Mouse (Mus musculus) C2C12 (cell line): ENCODE measurements at regions not wholly inside any gene's neighbourhood (a gene's known extent, or its start where the extent isn't known, plus 50 kb on each side); places are given as distances from the start of the nearest gene placed in this dataset.

Experiments used
- H3K27me3 ChIP-seq: one replicate; pipeline ENCODE4 v1.6.1; 2011; ENCODE audit not compliant: control insufficient read depth, insufficient read depth, insufficient read length
- H3K36me3 ChIP-seq: one replicate; pipeline ENCODE4 v1.6.1; 2011; ENCODE audit not compliant: control insufficient read depth, insufficient read depth
- H3K4me3 ChIP-seq: one replicate; pipeline ENCODE4 v1.5.1; 2011; ENCODE audit warnings: mild to moderate bottlenecking, control low read depth; ENCODE audit not compliant: poor library complexity, insufficient read depth, severe bottlenecking
- H3K79me2 ChIP-seq: one replicate; pipeline ENCODE4 v1.6.1; 2011; ENCODE audit not compliant: control insufficient read depth, insufficient read depth
- H3K79me3 ChIP-seq: one replicate; pipeline ENCODE4 v1.6.1; 2011; ENCODE audit warnings: low read depth, control low read depth
- H3ac ChIP-seq: one replicate; pipeline ENCODE3; 2011; ENCODE audit warnings: low read depth; ENCODE audit not compliant: control insufficient read depth, insufficient read length
- CEBPB ChIP-seq: IDR thresholded peaks from one replicate; pipeline ENCODE4 v1.6.1; 2011; ENCODE audit warnings: low read depth, mild to moderate bottlenecking, control low read depth, moderate library complexity
- CTCF ChIP-seq: IDR thresholded peaks from one replicate; pipeline ENCODE4 v1.5.1; 2011; ENCODE audit not compliant: control insufficient read depth, insufficient read depth, insufficient read length
- FOSL1 ChIP-seq: IDR thresholded peaks from one replicate; pipeline ENCODE4 v1.8.0; 2011; ENCODE audit warnings: mild to moderate bottlenecking, low read length; ENCODE audit not compliant: poor library complexity, insufficient read depth, severe bottlenecking
- MAX ChIP-seq: IDR thresholded peaks from one replicate; pipeline ENCODE4 v1.6.1; 2011; ENCODE audit warnings: mild to moderate bottlenecking, control low read depth
- MYOD1 ChIP-seq: IDR thresholded peaks from one replicate; pipeline ENCODE4 v1.6.1; 2011; ENCODE audit warnings: low read depth; ENCODE audit not compliant: control insufficient read depth, insufficient read length
- MYOG ChIP-seq: IDR thresholded peaks from one replicate; pipeline ENCODE4 v1.6.1; 2011; ENCODE audit not compliant: control insufficient read depth, insufficient read length; ENCODE audit errors: extremely low read depth
- USF1 ChIP-seq: IDR thresholded peaks from one replicate; pipeline ENCODE4 v1.6.1; 2011; ENCODE audit warnings: low read depth, mild to moderate bottlenecking, control low read depth, moderate library complexity

DNA sequence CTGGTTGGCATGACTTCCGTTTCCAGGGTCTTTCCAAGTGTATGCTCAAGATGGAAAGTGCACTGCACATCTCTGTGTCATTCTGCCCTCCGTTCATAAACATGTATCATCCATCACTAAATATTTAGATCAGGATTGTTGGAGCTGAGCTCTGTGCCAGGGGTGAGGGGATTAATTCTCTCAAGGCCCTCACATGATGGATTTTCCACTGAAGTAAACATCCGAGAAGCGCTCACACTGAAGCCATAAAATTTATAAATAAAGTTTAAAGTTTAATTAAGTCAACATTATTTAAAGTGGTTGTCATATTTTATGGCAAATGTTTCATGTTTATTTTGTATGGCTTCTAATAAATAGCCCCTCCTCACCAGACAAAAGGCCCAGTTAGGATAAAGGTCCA, 190.7 kb upstream of the Tcf21 start:
- no peaks in the 10 kb centered on the region for H3K79me2 ChIP-seq
- no peak overlapping the region for H3ac ChIP-seq
- no peak overlapping the region for H3K4me3 ChIP-seq
- H3K27me3 ChIP-seq: no peaks in the 10 kb centered on the region
- no peaks in the 10 kb centered on the region for H3K36me3 ChIP-seq
- no peaks in the 10 kb centered on the region for H3K79me3 ChIP-seq
- no peak for TF ChIP-seq MYOD1
- no peak for TF ChIP-seq CTCF
- TF ChIP-seq MYOG: no peak
- TF ChIP-seq CEBPB: no peak
- TF ChIP-seq USF1: no peak
- no peak for TF ChIP-seq MAX
- TF ChIP-seq FOSL1: no peak

DNA sequence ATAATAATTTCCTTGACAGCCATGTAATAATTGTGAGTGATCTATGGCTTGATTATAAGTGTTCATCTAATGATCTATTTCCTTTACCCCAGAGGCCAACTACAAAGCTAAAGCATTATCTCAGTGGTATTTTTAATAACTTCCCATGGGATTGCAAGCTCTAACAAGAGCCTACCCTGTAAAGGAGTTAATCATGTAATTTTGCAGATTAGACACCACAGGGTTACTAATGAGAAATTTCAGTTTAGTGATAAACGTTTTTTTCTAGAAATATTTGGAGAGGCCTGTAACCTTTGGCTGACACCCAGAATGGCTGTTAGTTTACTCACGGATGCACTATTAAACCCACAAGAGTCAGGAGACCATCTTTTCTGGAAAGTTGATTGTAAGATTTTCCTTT, 190.2 kb upstream of the Tcf21 start:
- TF ChIP-seq FOSL1 (no peak), MAX (no peak), CTCF (no peak), USF1 (no peak), MYOD1 (no peak), CEBPB (no peak), MYOG (no peak)
- H3K36me3 ChIP-seq: no peaks in the 10 kb centered on the region
- no peak overlapping the region for H3ac ChIP-seq
- no peak overlapping the region for H3K4me3 ChIP-seq
- H3K27me3 ChIP-seq: no peaks in the 10 kb centered on the region
- H3K79me3 ChIP-seq: no peaks in the 10 kb centered on the region
- H3K79me2 ChIP-seq: no peaks in the 10 kb centered on the region

DNA sequence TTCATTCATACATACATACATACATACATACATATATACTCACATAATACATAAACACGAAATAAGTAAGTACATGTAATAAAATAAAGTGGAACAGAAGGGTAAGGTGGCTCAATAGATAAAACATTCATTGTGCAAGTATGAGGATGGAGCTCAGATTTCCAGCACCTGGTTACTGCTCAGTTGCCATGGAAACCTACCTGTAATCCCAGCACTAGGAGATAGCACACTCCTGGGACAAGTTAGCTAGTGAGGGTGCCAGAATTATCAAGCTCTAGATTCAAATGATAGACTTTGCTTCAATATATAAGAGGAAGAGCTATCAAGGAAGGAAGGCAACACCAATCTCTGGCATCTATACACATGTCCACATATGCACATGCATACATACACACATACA, 184.8 kb upstream of the Tcf21 start:
- H3K36me3 ChIP-seq: no peaks in the 10 kb centered on the region
- TF ChIP-seq USF1: no peak
- no peak for TF ChIP-seq MYOD1
- no peak for TF ChIP-seq MAX
- no peak for TF ChIP-seq MYOG
- no peak for TF ChIP-seq FOSL1
- no peak overlapping the region for H3ac ChIP-seq
- H3K79me2 ChIP-seq: no peaks in the 10 kb centered on the region
- no peaks in the 10 kb centered on the region for H3K79me3 ChIP-seq
- no peaks in the 10 kb centered on the region for H3K27me3 ChIP-seq
- no peak overlapping the region for H3K4me3 ChIP-seq

DNA sequence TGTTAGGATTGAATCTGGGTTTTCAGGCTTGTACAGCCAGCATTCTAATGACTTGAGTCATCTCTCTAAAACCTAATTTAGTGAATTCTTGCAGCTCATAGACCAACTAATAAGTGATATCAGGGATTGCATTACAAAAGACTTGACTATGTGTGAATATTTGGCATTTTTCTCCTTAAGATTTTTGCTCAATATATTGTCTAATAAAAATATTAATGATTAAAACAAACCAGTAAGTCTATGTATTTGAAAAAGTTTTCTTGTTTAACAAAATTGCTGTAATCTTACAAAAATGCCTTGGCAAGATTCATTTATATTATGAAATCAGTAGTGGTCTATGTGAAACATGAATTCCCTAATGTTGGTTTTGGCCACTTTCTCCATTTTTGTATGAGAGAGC, 183.7 kb upstream of the Tcf21 start:
- Histone ChIP-seq H3K79me2 (no peaks in the 10 kb centered on the region), H3K4me3 (no peak overlapping the region)
- no peak for TF ChIP-seq CTCF
- no peak for TF ChIP-seq MYOD1
- no peak for TF ChIP-seq USF1
- no peak for TF ChIP-seq MYOG
- no peak for TF ChIP-seq FOSL1
- no peak for TF ChIP-seq MAX
- TF ChIP-seq CEBPB: no peak

DNA sequence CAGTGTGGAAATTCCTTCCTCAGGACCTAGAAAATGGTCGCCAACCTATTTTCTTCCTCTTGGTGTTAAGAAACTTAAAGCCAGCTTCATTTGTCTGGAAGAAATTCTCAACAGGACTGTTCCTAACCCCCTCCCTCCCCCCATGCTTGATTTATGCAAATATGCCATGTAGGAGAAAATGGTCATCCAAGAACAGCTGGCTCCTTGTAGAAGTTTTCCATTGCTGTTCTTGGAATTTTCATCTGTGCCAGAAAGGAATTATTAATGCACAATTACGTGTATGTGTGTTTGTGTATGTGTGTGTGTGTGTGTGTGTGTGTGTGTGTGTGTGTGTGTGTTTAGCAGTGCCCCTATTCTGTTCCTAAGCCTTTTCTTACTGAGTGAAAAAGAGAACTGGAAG, 178.6 kb upstream of the Tcf21 start:
- no peak overlapping the region for H3K4me3 ChIP-seq
- H3K79me3 ChIP-seq: no peaks in the 10 kb centered on the region
- no peak overlapping the region for H3ac ChIP-seq
- no peaks in the 10 kb centered on the region for H3K27me3 ChIP-seq
- H3K36me3 ChIP-seq: no peaks in the 10 kb centered on the region
- H3K79me2 ChIP-seq: no peaks in the 10 kb centered on the region
- no peak for TF ChIP-seq CEBPB
- no peak for TF ChIP-seq MYOG
- no peak for TF ChIP-seq USF1
- no peak for TF ChIP-seq CTCF
- TF ChIP-seq FOSL1: no peak
- no peak for TF ChIP-seq MAX

More for the DNA sequence above, 183.7 kb upstream of the Tcf21 start:
- Histone ChIP-seq H3ac (no peak overlapping the region), H3K27me3 (no peaks in the 10 kb centered on the region), H3K79me3 (no peaks in the 10 kb centered on the region), H3K36me3 (no peaks in the 10 kb centered on the region)

DNA sequence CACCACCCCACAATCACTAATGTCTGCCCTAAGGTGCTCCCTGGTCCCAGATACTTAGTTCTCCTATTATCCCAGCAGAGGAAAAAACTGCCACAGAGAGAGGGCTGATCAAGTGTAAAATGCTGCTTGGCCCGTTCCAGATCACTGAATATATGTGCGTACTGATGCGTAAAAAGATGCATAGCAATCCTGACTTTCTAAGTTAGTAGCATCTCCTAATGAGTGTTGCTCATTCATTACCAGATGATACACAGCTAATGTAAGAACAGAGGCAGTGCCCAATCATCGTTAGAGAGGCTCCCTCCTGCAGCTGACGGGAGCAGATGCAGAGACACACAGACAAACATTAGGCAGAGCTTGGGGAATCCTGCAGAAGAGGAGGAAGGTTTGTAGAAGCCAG, 177.6 kb upstream of the Tcf21 start:
- H3K27me3 ChIP-seq: no peaks in the 10 kb centered on the region
- no peak overlapping the region for H3ac ChIP-seq
- no peak overlapping the region for H3K4me3 ChIP-seq
- no peaks in the 10 kb centered on the region for H3K36me3 ChIP-seq
- TF ChIP-seq FOSL1: no peak
- no peak for TF ChIP-seq MYOD1
- no peak for TF ChIP-seq MYOG
- TF ChIP-seq CEBPB: no peak
- TF ChIP-seq USF1: no peak
- no peak for TF ChIP-seq MAX
- TF ChIP-seq CTCF: no peak
- H3K79me3 ChIP-seq: no peaks in the 10 kb centered on the region
- no peaks in the 10 kb centered on the region for H3K79me2 ChIP-seq
